Mouse (Mus musculus): Measurements from ENCODE around the gene Ttf2. TPM values are rescaled to one million over a fixed set of nuclear protein-coding genes. Genes with fewer than 3 reads are reported as not detected.

Ttf2 gene
- polyA plus RNA-seq, 1 experiment, result 0.40 TPM

GRCm38 (mm10) chr3:100940496-100941037, 28.9 kb downstream of the Ttf2 start:
- H3K4me1 ChIP-seq, result peaks cover 5% of the 10 kb centered on the region; the same call in 1 of the 2 replicates
- TF ChIP-seq GATA1 (IDR thresholded peaks at IDR 0.05; ENCODE audit: borderline replicate concordance, low read length) (no peak), FLI1 (IDR thresholded peaks at IDR 0.05; ENCODE audit: low read length) (no peak)
- H3K9me3 ChIP-seq, result no peaks in the 10 kb centered on the region
- H3K36me3 ChIP-seq (replicated peaks; ENCODE audit: low read length), result peaks cover 90% of the 10 kb centered on the region
- no peaks in the 10 kb centered on the region for H3K27me3 ChIP-seq (replicated peaks)
- H3K4me3 ChIP-seq (replicated peaks), result no peak overlapping the region

DNA sequence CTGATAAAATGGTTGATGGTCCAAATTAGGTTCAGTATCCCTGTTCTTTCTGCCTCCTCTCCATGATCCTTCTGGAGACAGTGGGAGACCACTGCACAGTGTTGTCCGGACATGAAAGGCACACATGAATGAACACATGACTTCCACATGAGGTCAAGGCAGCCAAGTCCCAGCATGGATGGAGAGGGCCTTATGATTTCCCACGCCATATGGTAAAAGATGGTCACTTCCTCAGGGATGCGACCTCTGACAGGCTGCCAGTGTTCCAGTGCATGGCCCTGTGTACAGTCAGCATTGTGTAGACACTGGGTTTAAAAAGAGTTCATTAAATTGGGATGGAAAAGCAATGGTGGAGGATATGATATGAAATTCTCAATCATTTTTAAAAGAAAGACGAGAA, 31.3 kb downstream of the Ttf2 start:
- H3K27me3 ChIP-seq (replicated peaks), result peaks cover 2% of the 10 kb centered on the region
- peaks cover 69% of the 10 kb centered on the region for H3K36me3 ChIP-seq (replicated peaks; ENCODE audit: low read length)
- H3K4me3 ChIP-seq (replicated peaks), result no peak overlapping the region
- peaks cover 5% of the 10 kb centered on the region; the same call in 1 of the 2 replicates for H3K4me1 ChIP-seq
- TF ChIP-seq FLI1 (IDR thresholded peaks at IDR 0.05; ENCODE audit: low read length) (no peak), GATA1 (IDR thresholded peaks at IDR 0.05; ENCODE audit: borderline replicate concordance, low read length) (no peak)
- no peaks in the 10 kb centered on the region for H3K9me3 ChIP-seq

- no peak for TF ChIP-seq FLI1 (IDR thresholded peaks at IDR 0.05; ENCODE audit: low read length)
- Histone ChIP-seq H3K27me3 (replicated peaks) (peaks cover 2% of the 10 kb centered on the region), H3K9me3 (no peaks in the 10 kb centered on the region), H3K4me1 (peaks cover 11% of the 10 kb centered on the region), H3K36me3 (replicated peaks; ENCODE audit: low read length) (peaks cover 51% of the 10 kb centered on the region), H3K4me3 (replicated peaks) (no peak overlapping the region)
Measured at GRCm38 (mm10) chr3:100936201-100936600, 33.3 kb downstream of the Ttf2 start.

DNA sequence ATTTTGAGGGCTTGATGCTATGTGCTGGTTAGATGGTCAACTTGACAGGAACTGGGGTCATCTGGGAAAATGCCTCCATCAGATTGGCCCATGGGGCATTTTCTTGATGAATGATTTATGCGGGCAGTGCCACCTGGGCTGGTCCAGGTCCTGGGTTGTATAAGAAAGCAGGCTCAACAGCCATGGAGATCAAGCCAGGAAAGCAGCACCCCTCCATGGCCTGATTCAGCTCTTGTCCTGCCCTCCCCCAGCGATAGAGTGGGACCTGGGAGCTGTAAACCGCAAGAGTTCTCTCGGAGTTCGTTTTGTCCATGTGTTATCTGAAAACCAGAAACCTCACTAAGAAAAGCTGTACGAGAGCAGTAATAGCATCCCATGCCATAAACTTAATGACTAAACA, 33.9 kb downstream of the Ttf2 start:
- TF ChIP-seq FLI1 (IDR thresholded peaks at IDR 0.05; ENCODE audit: low read length) (no peak), GATA1 (IDR thresholded peaks at IDR 0.05; ENCODE audit: borderline replicate concordance, low read length) (no peak)
- no peak overlapping the region for H3K4me3 ChIP-seq (replicated peaks)
- H3K27me3 ChIP-seq (replicated peaks), result peaks cover 2% of the 10 kb centered on the region
- peaks cover 6% of the 10 kb centered on the region; the same call in 1 of the 2 replicates for H3K4me1 ChIP-seq
- peaks cover 44% of the 10 kb centered on the region for H3K36me3 ChIP-seq (replicated peaks; ENCODE audit: low read length)
- no peaks in the 10 kb centered on the region for H3K9me3 ChIP-seq

- peaks cover 13% of the 10 kb centered on the region for H3K36me3 ChIP-seq (replicated peaks; ENCODE audit: low read length)
- peaks cover 6% of the 10 kb centered on the region; the same call in 1 of the 2 replicates for H3K4me1 ChIP-seq
- H3K27me3 ChIP-seq (replicated peaks), result peaks cover 9% of the 10 kb centered on the region
- TF ChIP-seq GATA1 (IDR thresholded peaks at IDR 0.05; ENCODE audit: borderline replicate concordance, low read length) (no peak), FLI1 (IDR thresholded peaks at IDR 0.05; ENCODE audit: low read length) (no peak)
- no peaks in the 10 kb centered on the region for H3K9me3 ChIP-seq
- H3K4me3 ChIP-seq (replicated peaks), result no peak overlapping the region
Measured at GRCm38 (mm10) chr3:100932077-100932944, 37.2 kb downstream of the Ttf2 start.

DNA sequence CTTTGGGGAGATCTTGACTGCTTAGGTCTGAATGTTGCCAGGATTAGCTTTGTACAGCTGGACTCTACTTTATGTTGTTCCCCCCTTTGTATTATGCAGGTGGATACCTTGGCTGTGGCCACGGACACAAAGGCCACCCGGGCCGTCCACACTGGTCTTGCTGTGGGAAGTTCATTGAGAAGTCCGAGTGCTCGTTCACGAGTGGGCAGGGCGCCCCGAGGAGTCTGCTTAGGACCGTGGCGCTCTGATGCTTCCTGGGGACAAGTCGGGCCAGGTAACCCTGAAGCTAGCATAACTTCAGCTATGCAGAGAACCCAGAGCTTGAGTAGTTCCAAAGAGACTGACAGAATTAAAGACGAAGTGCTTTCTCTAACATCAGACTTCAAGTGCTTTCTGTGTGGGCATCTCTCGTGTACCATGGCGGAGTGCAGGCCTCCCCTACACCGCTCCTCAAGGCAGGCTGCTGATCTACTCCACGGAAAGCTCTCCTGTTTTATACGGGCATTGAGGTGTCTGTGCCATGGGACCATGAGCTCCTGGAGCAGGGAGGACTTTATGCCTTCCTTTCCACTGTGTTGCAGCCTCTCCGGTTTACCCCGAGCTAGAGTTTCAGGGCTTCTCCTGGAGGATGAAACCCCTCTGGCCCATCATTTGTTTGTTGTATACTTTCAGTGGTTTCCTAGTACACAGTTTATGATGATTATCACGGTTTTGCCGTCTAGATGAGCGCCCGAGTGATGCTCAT, 38.0 kb downstream of the Ttf2 start:
- Histone ChIP-seq H3K36me3 (replicated peaks; ENCODE audit: low read length) (peaks cover 11% of the 10 kb centered on the region), H3K4me1 (peaks cover 6% of the 10 kb centered on the region; the same call in 1 of the 2 replicates), H3K4me3 (replicated peaks) (no peak overlapping the region), H3K9me3 (no peaks in the 10 kb centered on the region), H3K27me3 (replicated peaks) (peaks cover 13% of the 10 kb centered on the region)
- TF ChIP-seq FLI1 (IDR thresholded peaks at IDR 0.05; ENCODE audit: low read length), result no peak
- TF ChIP-seq GATA1 (IDR thresholded peaks at IDR 0.05; ENCODE audit: borderline replicate concordance, low read length), result no peak

DNA sequence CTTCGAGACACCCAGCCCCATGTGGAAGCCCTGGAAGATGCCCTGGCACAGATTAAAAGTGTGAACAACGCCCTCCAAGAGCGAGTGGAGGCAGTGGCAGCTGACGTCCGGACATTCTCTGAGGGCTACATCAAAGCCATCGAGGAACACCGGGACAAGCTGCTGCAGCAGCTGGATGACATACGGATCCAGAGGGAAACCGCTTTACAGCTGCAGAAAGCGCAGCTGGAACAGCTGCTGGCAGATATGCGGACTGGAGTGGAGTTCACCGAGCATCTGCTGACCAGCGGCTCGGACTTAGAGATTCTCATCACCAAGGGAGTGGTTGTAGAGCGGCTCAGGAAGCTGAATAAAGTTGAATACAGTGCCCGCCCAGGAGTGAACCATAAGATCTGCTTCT, 44.3 kb downstream of the Ttf2 start:
- TF ChIP-seq GATA1 (IDR thresholded peaks at IDR 0.05; ENCODE audit: borderline replicate concordance, low read length) (no peak), FLI1 (IDR thresholded peaks at IDR 0.05; ENCODE audit: low read length) (no peak)
- Histone ChIP-seq H3K4me1 (peaks cover 34% of the 10 kb centered on the region), H3K27me3 (replicated peaks) (peaks cover 32% of the 10 kb centered on the region), H3K9me3 (no peaks in the 10 kb centered on the region), H3K4me3 (replicated peaks) (no peak overlapping the region), H3K36me3 (replicated peaks; ENCODE audit: low read length) (no peaks in the 10 kb centered on the region)

- Histone ChIP-seq H3K27me3 (replicated peaks) (peaks cover 27% of the 10 kb centered on the region), H3K9me3 (no peaks in the 10 kb centered on the region), H3K4me1 (peaks cover 41% of the 10 kb centered on the region), H3K4me3 (replicated peaks) (no peak overlapping the region), H3K36me3 (replicated peaks; ENCODE audit: low read length) (no peaks in the 10 kb centered on the region)
- TF ChIP-seq GATA1 (IDR thresholded peaks at IDR 0.05; ENCODE audit: borderline replicate concordance, low read length), result no peak
- no peak for TF ChIP-seq FLI1 (IDR thresholded peaks at IDR 0.05; ENCODE audit: low read length)
Measured at GRCm38 (mm10) chr3:100924065-100924732, 45.3 kb downstream of the Ttf2 start.

Data from megakaryocyte, embryonic 14.5 days (primary cell).